In genomic region chr3:104407506-104407905, GRCm38 (mm10) we compare ENCODE assay signal across 30 mouse cellular contexts.
A peak's percentile ranks its signal among the peaks of the same experiment; 100 is the strongest.
DNase-seq lines count a peak whose midpoint lies in the region; ATAC-seq and TF ChIP-seq lines count a peak whose summit lies in the region.
"Had no signal": no experiment of that assay in that cellular context is flagged by ENCODE, and none has a peak within 500 bp of the region (broad histone marks: within the 10 kb centered on the region; RNA-seq: fewer than 3 reads in every experiment).

No protein-coding gene starts in this region.

- no peak for TF ChIP-seq CTCF in brain, embryonic 14.5 days (IDR thresholded peaks at IDR 0.05; ENCODE audit: borderline replicate concordance, extremely low read depth, insufficient read depth, insufficient read length)

- 80% methylated on average over 7 of the region's 7 CpGs for WGBS in neural tube, embryonic 12.5 days
- WGBS in forebrain, embryonic 10.5 days, result 88% methylated on average over 7 of the region's 7 CpGs

- no peak overlapping the region for H3K4me2 ChIP-seq in neural tube, embryonic 12.5 days (replicated peaks)
- H3K4me2 ChIP-seq: embryonic facial prominence, embryonic 13.5 days; heart, embryonic 15.5 days; liver, embryonic 15.5 days; lung, embryonic 15.5 days had no signal

- no peak overlapping the region for H3K4me3 ChIP-seq in neural tube, embryonic 12.5 days
- H3K4me3 ChIP-seq in forebrain, embryonic 10.5 days, result no peak overlapping the region
- H3K4me3 ChIP-seq: embryonic facial prominence, embryonic 13.5 days; erythroblast, embryonic 14.5 days; gastrocnemius, adult 2 months; heart, embryonic 15.5 days; limb, embryonic 10.5 days; liver, embryonic 15.5 days; lung, embryonic 15.5 days had no signal

- ATAC-seq in neural tube, embryonic 12.5 days (ENCODE audit: low FRiP score, low read depth), result peak; percentile 70; the same call in 1 of the 2 replicates
- ATAC-seq: activated CD4-positive, CD25-positive, alpha-beta regulatory T cell, adult 4 months; forebrain, embryonic 14.5 days; midbrain, embryonic 16.5 days had no signal

- H3K9ac ChIP-seq in neural tube, embryonic 12.5 days, result no peak overlapping the region
- H3K9ac ChIP-seq: embryonic facial prominence, embryonic 13.5 days; heart, embryonic 15.5 days; liver, embryonic 15.5 days; lung, embryonic 15.5 days had no signal

- H3K27ac ChIP-seq in neural tube, embryonic 12.5 days, result no peak overlapping the region
- no peak overlapping the region for H3K27ac ChIP-seq in forebrain, embryonic 10.5 days
- H3K27ac ChIP-seq: embryonic facial prominence, embryonic 13.5 days; gastrocnemius, adult 2 months; heart, embryonic 15.5 days; kidney, postnatal 0 days; limb, embryonic 10.5 days; liver, embryonic 15.5 days; lung, embryonic 15.5 days had no signal

- TF ChIP-seq POLR2A in brain, embryonic 14.5 days (IDR thresholded peaks at IDR 0.05; ENCODE audit: borderline replicate concordance, extremely low read depth, insufficient read depth, insufficient read length, poor library complexity, severe bottlenecking), result no peak

- H3K27me3 ChIP-seq in neural tube, embryonic 12.5 days (replicated peaks), result no peaks in the 10 kb centered on the region
- no peaks in the 10 kb centered on the region for H3K27me3 ChIP-seq in forebrain, embryonic 10.5 days (ENCODE audit: poor library complexity, severe bottlenecking)
- H3K27me3 ChIP-seq: CH12.LX; embryonic facial prominence, embryonic 13.5 days; heart, embryonic 15.5 days; liver, embryonic 15.5 days; lung, embryonic 15.5 days had no signal

- no peaks in the 10 kb centered on the region for H3K9me3 ChIP-seq in neural tube, embryonic 12.5 days
- H3K9me3 ChIP-seq in forebrain, embryonic 10.5 days, result no peaks in the 10 kb centered on the region
- H3K9me3 ChIP-seq: embryonic facial prominence, embryonic 13.5 days; G1E; heart, embryonic 15.5 days; limb, embryonic 10.5 days; liver, embryonic 15.5 days; lung, embryonic 15.5 days had no signal

- no peaks in the 10 kb centered on the region for H3K4me1 ChIP-seq in neural tube, embryonic 12.5 days
- peaks cover 4% of the 10 kb centered on the region; the same call in 1 of the 2 replicates for H3K4me1 ChIP-seq in forebrain, embryonic 10.5 days
- H3K4me1 ChIP-seq: embryonic facial prominence, embryonic 13.5 days had no signal

- peak; percentile 20 to 39 for DNase-seq in frontal cortex, adult 2 months (ENCODE audit: extremely low spot score in 1 of 2, low spot score in 1 of 2)
- DNase-seq in frontal cortex, postnatal 10 days (ENCODE audit: low spot score in 2 of 2), result no peak
- no peak for DNase-seq in neural tube, embryonic 10.5 days (ENCODE audit: extremely low spot score, low spot score)
- DNase-seq in brain, embryonic 14.5 days (ENCODE audit: low read depth), result peak; percentile 23
- DNase-seq in telencephalon, adult 2 months (ENCODE audit: low read depth, low spot score), result peak; percentile 36
- DNase-seq in kidney, postnatal 14 days, result no peak
- DNase-seq in forebrain, embryonic 10.5 days (ENCODE audit: extremely low spot score, low spot score), result no peak
- DNase-seq: adrenal gland, adult 8-10 months; cerebellum, adult 2 months; cerebellum, postnatal 25 days; gastrocnemius, adult 2 months; heart, postnatal 36 days; kidney, adult 2 months; liver; lung, postnatal 36 days; retina, postnatal 1 day; thymus, adult 2 months had no signal

- no peaks in the 10 kb centered on the region for H3K36me3 ChIP-seq in neural tube, embryonic 12.5 days
- H3K36me3 ChIP-seq in forebrain, embryonic 10.5 days (replicated peaks), result no peaks in the 10 kb centered on the region
- H3K36me3 ChIP-seq: embryonic facial prominence, embryonic 13.5 days; G1E; heart, embryonic 15.5 days; limb, embryonic 10.5 days; liver, embryonic 15.5 days; lung, embryonic 15.5 days had no signal

Comparison
In these comparisons a context has a peak if more than half of its experiments do, and no peak if none do; other contexts are left out.
1. DNase-seq: peak in frontal cortex, adult 2 months (2 of 2), brain, embryonic 14.5 days (single experiment) and telencephalon, adult 2 months (single experiment); none in frontal cortex, postnatal 10 days (0 of 2), neural tube, embryonic 10.5 days (single experiment), kidney, postnatal 14 days (single experiment) and forebrain, embryonic 10.5 days (single experiment).